Mouse (Mus musculus) ES-Bruce4 (cell line): ENCODE results near the gene Cyb561d2.

Experiments
- CTCF ChIP-seq: IDR thresholded peaks from one replicate; pipeline ENCODE4 v1.8.1; 2011; ENCODE audit warnings: low read depth, low read length
- EP300 ChIP-seq: IDR thresholded peaks from 2 replicates; pipeline ENCODE4 v1.6.1; 2011; ENCODE audit warnings: low read depth, low read length; ENCODE audit not compliant: insufficient read depth
- POLR2A ChIP-seq: IDR thresholded peaks from one replicate; pipeline ENCODE4 v1.8.1; 2011; ENCODE audit warnings: low read length; ENCODE audit not compliant: insufficient read depth

DNA sequence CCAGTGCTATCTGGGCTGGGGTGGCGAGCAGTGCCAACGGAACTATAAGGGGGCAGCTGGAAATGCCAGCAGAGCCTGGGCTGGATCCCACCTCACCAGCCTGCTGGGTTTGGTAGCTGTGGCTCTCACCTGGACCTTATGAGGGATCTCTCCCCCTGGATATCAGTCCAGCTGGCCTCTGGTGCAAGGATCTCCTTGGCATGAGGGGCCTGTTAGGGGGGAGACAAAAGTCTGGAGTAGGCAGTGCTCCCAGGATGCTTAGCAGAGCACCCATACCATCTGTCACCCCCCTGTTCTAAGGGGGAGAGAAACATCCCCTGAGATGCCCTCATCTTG, 30.3 kb upstream of the Cyb561d2 start:
- TF ChIP-seq POLR2A (no peak), CTCF (no peak), EP300 (no peak)
